Mouse (Mus musculus): ENCODE results near the gene Acvrl1.

The Acvrl1 gene

GRCm38 (mm10) chr15:101128181-101129089 is at the start of gene Acvrl1:
TSS of gene Acvrl1 (plus strand) at chr15:101128522.
- ChIA-PET CTCF (interaction anchor here (0.5 to 1.5 kb wide), 11 partner anchors 10 to 263 kb away, joined by 3 to 7 read pairs (median 3); no protein-coding TSS in a partner anchor), POLR2A (interaction anchor here in 3 of 4 experiments (0.5 to 3.6 kb wide), 11 partner anchors 9 to 706 kb away, joined by 3 to 19 read pairs (median 3); partner anchors contain the start of gene Ankrd33 (in 1 of the 3))

- ChIA-PET POLR2A (interaction anchor here (0.6 to 14.9 kb wide), 10 partner anchors 12 to 153 kb away, joined by 3 to 149 read pairs (median 8); no protein-coding TSS in a partner anchor), CTCF (interaction anchor here in 2 of 4 experiments (0.6 to 0.9 kb wide), 3 partner anchors 15 to 67 kb away, joined by 3 to 6 read pairs (median 4); no protein-coding TSS in a partner anchor)
Measured at GRCm38 (mm10) chr15:101078731-101079156, 49.6 kb upstream of the Acvrl1 start.

DNA sequence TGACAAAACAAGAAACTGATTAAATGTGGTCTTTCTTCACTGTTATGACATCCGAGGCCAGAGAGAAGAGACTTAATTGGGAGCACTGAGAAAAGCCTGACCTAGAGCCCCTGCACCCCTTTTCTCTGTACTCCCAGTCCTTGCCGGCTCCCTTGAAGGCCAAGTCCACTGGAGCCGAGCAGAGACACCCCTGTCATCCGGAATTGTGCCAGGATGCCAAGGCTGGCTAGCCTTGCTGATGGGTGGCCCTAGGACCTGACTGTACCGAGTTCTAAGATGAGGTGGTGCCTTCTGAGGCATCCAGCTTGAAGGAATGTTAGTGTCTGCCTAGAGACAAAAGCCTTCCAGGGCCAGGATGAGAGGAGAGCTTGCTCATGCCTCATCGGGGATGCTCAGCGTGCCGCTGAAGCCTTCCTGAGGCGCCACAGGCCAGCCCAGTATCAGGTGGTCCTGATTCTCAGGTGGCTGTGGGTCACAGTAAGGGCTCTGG is 48.2 kb upstream of the Acvrl1 start:
- POLR2A ChIA-PET = interaction anchor here in 3 of 4 experiments (0.6 to 14.9 kb wide), 4 partner anchors 8 to 18 kb away, joined by 3 to 149 read pairs (median 3); no protein-coding TSS in a partner anchor
- CTCF ChIA-PET = interaction anchor here in 2 of 4 experiments (1.0 to 1.2 kb wide), 2 partner anchors 28 to 37 kb away, joined by 4 read pairs; no protein-coding TSS in a partner anchor

DNA sequence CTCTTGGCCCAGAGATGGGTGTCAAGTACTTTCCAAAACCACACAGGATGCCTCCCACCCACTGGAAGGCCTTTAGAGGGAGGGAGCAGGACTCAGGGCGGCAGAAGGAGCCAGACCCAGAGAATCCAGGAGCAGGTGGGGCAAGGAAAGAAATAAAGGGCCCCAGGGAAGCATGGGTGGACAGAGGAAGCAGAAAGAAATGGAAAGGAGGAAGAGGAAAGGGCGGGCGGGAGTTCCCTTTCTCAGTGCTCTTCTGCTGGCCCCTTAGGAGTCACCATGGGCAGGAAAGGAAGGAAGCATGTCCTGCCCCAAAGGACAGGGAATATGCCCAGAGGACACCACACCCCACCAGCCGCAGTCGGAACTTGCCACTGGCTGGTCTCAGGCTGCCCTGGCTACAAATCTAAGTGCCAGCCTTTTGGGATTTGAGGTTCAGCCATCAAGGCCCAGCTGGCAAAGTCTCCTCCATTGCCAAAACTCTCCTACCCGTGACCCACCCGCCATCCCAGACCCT is 47.2 kb upstream of the Acvrl1 start:
- POLR2A ChIA-PET = interaction anchor here in 2 of 4 experiments (1.0 to 14.9 kb wide), 4 partner anchors 12 to 39 kb away, joined by 3 to 149 read pairs (median 16); no protein-coding TSS in a partner anchor
- CTCF ChIA-PET = interaction anchor here in 1 of 4 experiments (0.6 to 1.5 kb wide), 2 partner anchors 25 to 1073 kb away, joined by 4 to 5 read pairs; no protein-coding TSS in a partner anchor

GRCm38 (mm10) chr15:101082236-101082635 is 46.1 kb upstream of the Acvrl1 start:
- CTCF ChIA-PET = interaction anchor here in 3 of 4 experiments (0.5 to 1.5 kb wide), 8 partner anchors 11 to 40 kb away, joined by 3 to 13 read pairs (median 4); no protein-coding TSS in a partner anchor
- POLR2A ChIA-PET = interaction anchor here (0.5 to 14.9 kb wide), 13 partner anchors 10 to 466 kb away, joined by 3 to 149 read pairs (median 3); no protein-coding TSS in a partner anchor

DNA sequence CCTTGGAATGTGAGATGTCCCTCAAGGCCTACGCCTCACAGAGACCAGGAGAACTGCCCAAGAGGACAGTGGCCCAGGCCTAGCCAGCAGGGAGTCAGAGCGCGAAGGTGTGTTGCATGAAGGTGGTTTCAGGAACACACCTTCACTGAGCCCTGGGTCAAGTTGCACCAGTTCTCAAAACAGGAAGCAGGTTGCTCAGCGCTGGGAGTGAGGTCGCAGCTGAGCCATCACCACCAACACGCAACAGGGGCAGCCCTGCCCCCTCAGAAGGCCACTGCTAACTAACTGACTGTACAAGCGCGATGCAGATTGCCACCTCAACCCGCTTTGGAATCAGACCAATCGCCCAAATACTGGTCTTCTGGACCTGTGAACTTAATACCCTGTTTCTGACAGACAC is 43.8 kb upstream of the Acvrl1 start:
- ChIA-PET CTCF (interaction anchor here in 1 of 4 experiments (0.6 kb wide), 1 partner anchor 10 kb away, joined by 3 read pairs; no protein-coding TSS in a partner anchor), POLR2A (interaction anchor here in 2 of 4 experiments (1.2 to 14.9 kb wide), 5 partner anchors 9 to 89 kb away, joined by 3 to 149 read pairs (median 5); partner anchors contain the start of gene Acvr1b (in 1 of the 2))

- POLR2A ChIA-PET = interaction anchor here in 2 of 4 experiments (0.8 to 14.9 kb wide), 7 partner anchors 8 to 19 kb away, joined by 3 to 149 read pairs (median 3); no protein-coding TSS in a partner anchor
- CTCF ChIA-PET = interaction anchor here in 1 of 4 experiments (0.7 kb wide), 1 partner anchor 850 kb away, joined by 3 read pairs; no protein-coding TSS in a partner anchor
Measured at GRCm38 (mm10) chr15:101086451-101086850, 41.9 kb upstream of the Acvrl1 start.

- ChIA-PET POLR2A (interaction anchor here in 2 of 4 experiments (0.8 to 14.9 kb wide), 7 partner anchors 8 to 18 kb away, joined by 3 to 149 read pairs (median 4); no protein-coding TSS in a partner anchor), CTCF (no interaction called here)
Measured at GRCm38 (mm10) chr15:101086956-101087355, 41.4 kb upstream of the Acvrl1 start.

- CTCF ChIA-PET = interaction anchor here in 2 of 4 experiments (0.6 to 1.1 kb wide), 5 partner anchors 31 to 480 kb away, joined by 3 to 4 read pairs (median 3); no protein-coding TSS in a partner anchor
- POLR2A ChIA-PET = interaction anchor here (0.5 to 14.9 kb wide), 9 partner anchors 7 to 592 kb away, joined by 3 to 149 read pairs (median 3); partner anchors contain the start of gene Acvrl1 (in 1 of the 4)
Measured at GRCm38 (mm10) chr15:101088291-101088690, 40.0 kb upstream of the Acvrl1 start.

DNA sequence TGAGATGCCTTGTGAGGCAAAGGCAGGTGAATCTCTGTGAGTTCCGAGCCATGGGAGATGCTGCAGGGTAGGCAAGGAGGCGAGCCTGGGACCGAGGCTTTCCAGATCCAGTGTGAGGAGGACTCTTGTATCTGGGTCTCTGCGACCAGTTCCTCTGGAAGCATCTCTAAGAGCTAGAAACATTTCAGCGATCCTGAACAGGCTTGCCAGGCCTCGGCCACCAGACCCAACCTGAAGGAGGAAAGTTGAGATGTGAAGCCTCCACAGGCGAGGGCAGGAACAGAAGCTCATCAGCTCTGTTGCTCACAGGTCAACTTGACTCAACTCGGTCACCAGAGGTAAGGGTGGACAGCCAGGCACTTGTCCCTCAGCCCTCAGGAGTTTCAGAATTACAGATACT is 36.8 kb upstream of the Acvrl1 start:
- POLR2A ChIA-PET = interaction anchor here in 2 of 4 experiments (1.4 to 7.5 kb wide), 9 partner anchors 9 to 301 kb away, joined by 3 to 149 read pairs (median 10); partner anchors contain the start of genes Fignl2 (in 2 of the 2) and Ankrd33 (in 1 of the 2)
- CTCF ChIA-PET = interaction anchor here in 2 of 4 experiments (1.4 to 2.4 kb wide), 3 partner anchors 36 to 39 kb away, joined by 5 to 10 read pairs (median 6); no protein-coding TSS in a partner anchor

- CTCF ChIA-PET = interaction anchor here (0.6 to 2.4 kb wide), 16 partner anchors 10 to 480 kb away, joined by 3 to 10 read pairs (median 4); partner anchors contain the start of gene Scn8a (in 1 of the 4)
- POLR2A ChIA-PET = interaction anchor here (0.5 to 7.5 kb wide), 47 partner anchors 10 to 1252 kb away, joined by 3 to 149 read pairs (median 4); partner anchors contain the start of genes Fignl2 (in 3 of the 4), Ankrd33 (in 2 of the 4) and Dazap2 (in 1 of the 4)
Measured at GRCm38 (mm10) chr15:101092121-101092828, 36.0 kb upstream of the Acvrl1 start.

DNA sequence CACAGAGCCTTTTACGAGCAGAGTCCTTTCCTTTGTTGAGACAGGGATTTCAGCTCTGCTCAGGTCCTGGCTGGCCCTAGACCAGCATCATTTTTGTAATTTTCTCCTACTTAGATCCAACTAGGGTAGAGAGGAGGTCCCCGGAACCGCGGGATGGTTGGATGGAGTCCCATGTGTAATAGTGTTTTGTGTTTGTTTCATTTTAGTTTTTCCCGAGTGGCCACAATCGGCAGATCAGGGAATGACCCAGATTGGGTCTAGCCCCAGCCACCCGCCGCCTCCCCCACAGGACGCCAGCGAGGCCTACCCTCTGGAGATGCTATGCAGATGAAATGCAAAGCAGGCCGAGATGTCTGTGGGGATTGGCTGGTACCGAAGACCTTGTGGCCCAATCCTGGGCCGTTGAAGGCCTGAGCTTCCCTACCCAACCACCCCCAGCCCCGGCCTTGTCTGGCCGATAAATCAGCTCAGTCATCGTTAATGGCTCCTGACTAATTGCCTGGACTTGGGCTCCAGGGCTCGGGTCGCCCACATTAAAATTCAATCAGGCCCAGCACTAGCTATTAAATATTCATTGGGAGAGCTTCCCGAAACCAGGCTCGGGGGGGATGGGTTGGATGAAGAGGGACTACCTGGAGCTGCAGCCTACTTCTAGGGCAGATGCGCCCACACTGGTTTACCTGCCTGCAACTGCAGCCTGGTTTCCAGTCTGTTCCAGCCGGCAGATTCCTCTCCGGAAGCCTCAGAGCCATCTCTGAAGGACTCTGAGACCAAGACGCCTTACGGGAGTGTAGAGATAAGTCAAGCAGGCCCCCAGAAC is 35.3 kb upstream of the Acvrl1 start:
- CTCF ChIA-PET = interaction anchor here (0.6 to 2.4 kb wide), 36 partner anchors 9 to 1152 kb away, joined by 3 to 14 read pairs (median 4); partner anchors contain the start of gene Scn8a (in 1 of the 4)
- POLR2A ChIA-PET = interaction anchor here (0.5 to 7.5 kb wide), 71 partner anchors 8 to 1354 kb away, joined by 3 to 149 read pairs (median 4); partner anchors contain the start of genes Fignl2 (in 3 of the 4), Ankrd33 (in 1 of the 4) and Dazap2 (in 1 of the 4)

DNA sequence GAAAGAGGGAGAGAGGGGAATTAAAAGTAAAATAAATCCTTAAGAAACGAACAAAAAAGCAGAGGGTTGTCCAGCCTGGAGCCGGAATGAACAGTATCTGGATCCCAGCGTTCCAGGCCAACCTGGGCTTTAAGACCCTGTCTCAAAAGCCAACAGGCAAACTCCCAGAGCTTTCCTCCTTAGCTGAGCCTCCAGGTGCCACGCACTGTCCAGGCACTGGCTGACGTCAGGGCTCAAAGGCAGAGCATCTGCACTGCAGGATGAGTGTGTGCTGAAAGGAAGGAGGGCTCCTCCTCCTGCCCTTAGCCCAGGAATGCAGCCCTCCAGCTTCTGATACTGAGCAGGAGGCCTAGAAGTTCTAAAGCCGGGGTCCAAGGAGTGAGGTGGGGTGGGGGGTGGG is 34.3 kb upstream of the Acvrl1 start:
- ChIA-PET CTCF (interaction anchor here (0.6 to 1.8 kb wide), 15 partner anchors 11 to 264 kb away, joined by 3 to 7 read pairs (median 4); partner anchors contain the start of gene Scn8a (in 1 of the 4)), POLR2A (interaction anchor here in 3 of 4 experiments (0.7 to 7.5 kb wide), 36 partner anchors 7 to 600 kb away, joined by 3 to 149 read pairs (median 5); partner anchors contain the start of genes Fignl2 (in 2 of the 3), Acvr1b (in 1 of the 3) and Ankrd33 (in 1 of the 3))

DNA sequence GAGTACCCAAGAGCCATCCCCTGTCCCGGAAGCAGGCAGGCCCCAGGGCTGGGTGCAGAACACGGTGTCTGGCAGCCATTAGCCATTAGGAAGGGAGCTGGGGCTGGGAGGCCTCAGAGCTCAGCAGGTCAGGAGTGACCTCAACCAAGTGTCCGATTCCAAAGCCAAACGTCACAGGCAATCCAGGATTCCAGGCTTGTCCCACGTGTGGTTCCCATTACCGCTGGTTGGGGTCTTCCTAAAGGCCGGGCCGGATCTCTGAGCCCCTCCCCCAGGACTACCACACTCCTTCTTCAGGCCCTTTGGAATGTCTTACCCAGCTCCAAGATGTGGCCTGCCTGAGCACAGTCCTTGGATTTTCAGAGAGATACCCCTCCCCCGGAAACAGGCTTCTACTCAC is 33.3 kb upstream of the Acvrl1 start:
- CTCF ChIA-PET = interaction anchor here in 3 of 4 experiments (0.6 to 1.3 kb wide), 5 partner anchors 10 to 265 kb away, joined by 3 to 5 read pairs (median 4); no protein-coding TSS in a partner anchor
- POLR2A ChIA-PET = interaction anchor here in 3 of 4 experiments (0.6 to 7.5 kb wide), 25 partner anchors 8 to 643 kb away, joined by 3 to 149 read pairs (median 3); partner anchors contain the start of genes Fignl2 (in 2 of the 3) and Acvr1b (in 1 of the 3)

- CTCF ChIA-PET = interaction anchor here in 3 of 4 experiments (0.7 to 1.1 kb wide), 4 partner anchors 24 to 1110 kb away, joined by 3 to 5 read pairs (median 4); no protein-coding TSS in a partner anchor
- POLR2A ChIA-PET = interaction anchor here in 3 of 4 experiments (0.5 to 7.5 kb wide), 20 partner anchors 8 to 644 kb away, joined by 3 to 149 read pairs (median 3); partner anchors contain the start of genes Fignl2 (in 2 of the 3) and Acvr1b (in 1 of the 3)
Measured at GRCm38 (mm10) chr15:101095392-101095791, 32.9 kb upstream of the Acvrl1 start.

Measured in embryonic stem cell, embryonic (primary cell).